Mouse (Mus musculus) left cerebral cortex, adult 2 months (tissue): ENCODE measurements around the gene Stard3. TPM values are rescaled to one million over a fixed set of nuclear protein-coding genes. Genes with fewer than 3 reads are reported as not detected.

ENCODE experiments used
- DNase-seq, 2 experiments: peaks; one replicate each; pipeline ENCODE4 v3.0.0; 2021 to 2022; ENCODE audit warnings: low spot score in 2 of 2, mixed read lengths in 1 of 2; ENCODE audit errors: extremely low spot score in 1 of 2
- H3K27ac ChIP-seq: fragments of 200-600 bp; 2 replicates; pipeline ENCODE4 v1.8.1; 2022
- H3K4me3 ChIP-seq: fragments of 200-600 bp; 2 replicates; pipeline ENCODE4 v1.8.1; 2022
- CTCF ChIP-seq: fragments of 200-600 bp; IDR thresholded peaks from 2 replicates; pipeline ENCODE4 v1.8.1; 2022; ENCODE audit warnings: antibody characterized with exemption, mild to moderate bottlenecking, moderate library complexity
- intact Hi-C: fragments of 180-260 bp; cut with DNase I; formaldehyde crosslinking; loops from one replicate; pipeline ENCODE4 v1.15.1; 2025
- total RNA-seq, 2 experiments: library from RNA; stranded (reverse); gene quantifications; 2 replicates each; pipeline ENCODE4 v1.2.3; 2021

The Stard3 gene
- total RNA-seq, 2 experiments from 2014 or later = 35.7 to 42.4 TPM

DNA sequence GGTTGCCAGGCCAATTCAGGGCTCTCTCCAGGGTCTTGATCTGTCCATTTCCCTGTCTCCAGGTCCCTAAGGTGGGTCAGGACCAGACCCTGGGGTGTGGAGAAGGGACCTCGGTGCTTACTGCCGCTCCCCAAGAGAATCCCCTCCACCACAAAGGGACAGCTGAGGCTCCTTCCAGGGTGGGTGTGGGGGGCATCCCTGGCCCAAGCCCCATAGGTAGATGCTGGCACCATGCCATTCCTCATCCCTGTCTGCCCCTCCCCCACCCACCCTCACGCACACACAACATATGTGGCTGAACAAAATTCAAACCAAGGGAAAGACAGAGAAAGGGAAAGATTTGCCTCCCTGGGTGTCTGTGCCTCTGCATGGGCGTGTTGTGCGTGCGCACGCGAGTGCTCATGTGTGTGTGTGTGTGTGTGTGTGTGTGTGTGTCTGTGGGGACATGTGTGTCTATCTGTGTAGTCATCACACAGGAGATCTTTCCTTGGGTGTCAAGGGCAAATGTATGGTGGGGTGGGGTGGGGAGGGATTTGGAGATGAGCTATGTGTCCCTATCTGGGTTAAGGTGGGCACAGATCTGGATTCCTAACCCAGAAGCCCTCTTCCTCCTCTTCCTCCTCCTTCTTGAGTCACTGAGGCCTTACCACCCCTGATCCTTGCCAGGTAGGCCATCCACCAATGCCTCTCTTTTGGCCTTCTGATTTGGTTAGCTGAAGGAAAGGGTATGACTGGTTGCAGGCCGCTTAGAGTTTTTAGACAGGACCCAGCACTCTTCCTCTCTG lies 28.0 kb upstream of the Stard3 start:
- intact Hi-C loops = no loop called here
- DNase-seq = no peak
- no peak for TF ChIP-seq CTCF
- Histone ChIP-seq H3K27ac (peak overlapping the region; percentile 96), H3K4me3 (peak overlapping the region; percentile 63)

DNA sequence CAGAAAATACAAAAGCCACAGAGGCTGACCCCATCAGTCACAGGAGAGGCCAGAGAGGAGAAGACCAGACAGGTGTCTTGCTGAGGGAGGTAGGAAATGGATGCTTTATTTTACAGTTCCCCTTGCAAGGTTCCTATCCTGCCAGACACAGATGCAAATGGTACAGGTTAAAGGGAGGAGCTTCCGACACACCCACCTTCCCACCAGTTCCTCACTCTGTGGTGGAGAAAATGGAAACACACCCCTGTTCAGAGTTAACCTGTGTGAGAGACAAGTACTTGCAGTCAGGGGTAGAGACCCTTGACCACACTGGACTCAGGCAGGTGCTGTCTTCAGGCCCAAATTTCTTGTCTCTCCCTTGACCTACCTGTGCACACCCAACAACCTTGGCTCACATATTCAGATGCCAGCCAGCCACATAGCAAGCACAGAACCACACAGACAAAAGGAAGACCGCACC lies 27.4 kb upstream of the Stard3 start:
- no peak for DNase-seq
- H3K27ac ChIP-seq = peak overlapping the region; percentile 53
- no peak for TF ChIP-seq CTCF
- intact Hi-C loops = no loop called here
- H3K4me3 ChIP-seq = no peak overlapping the region

DNA sequence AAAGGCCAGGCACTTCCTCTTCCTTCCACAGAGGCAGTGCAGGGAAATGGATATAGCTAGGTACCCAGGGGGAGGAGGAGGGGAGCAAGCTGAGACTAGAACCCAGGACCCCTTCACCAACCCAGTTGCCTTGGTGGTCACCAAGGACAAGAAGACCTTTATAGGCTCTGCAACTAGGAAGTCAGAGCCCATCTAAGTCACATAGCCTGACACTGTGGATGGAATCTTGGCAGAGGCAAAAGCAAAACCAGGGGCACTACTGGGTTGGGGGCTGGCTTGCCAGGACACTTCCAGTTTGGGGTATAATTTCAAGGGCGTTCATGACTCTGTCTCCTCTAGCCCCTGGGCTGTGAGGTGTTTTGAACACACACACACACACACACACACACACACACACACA lies 26.8 kb upstream of the Stard3 start:
- no peak for DNase-seq
- no peak overlapping the region for H3K4me3 ChIP-seq
- H3K27ac ChIP-seq = no peak overlapping the region
- intact Hi-C loops = no loop called here
- no peak for TF ChIP-seq CTCF

DNA sequence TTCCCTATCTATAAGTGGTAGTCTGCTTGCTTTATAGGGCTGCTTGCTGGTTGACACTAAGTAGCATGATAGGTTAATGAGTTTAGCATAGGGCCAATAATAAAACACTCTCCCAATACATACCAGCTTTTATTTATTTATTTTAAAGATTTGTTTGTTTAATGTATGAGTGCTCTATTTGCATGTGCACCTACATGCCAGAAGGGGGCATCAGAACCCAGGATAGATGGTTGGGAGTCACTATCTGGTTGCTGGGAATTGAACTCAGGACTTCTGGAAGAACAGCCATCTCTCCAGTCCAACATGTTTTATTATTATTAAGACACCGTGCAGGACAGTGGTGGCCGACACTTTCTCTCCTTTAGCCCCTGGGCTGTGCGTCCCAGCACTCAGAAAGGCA lies 26.0 kb upstream of the Stard3 start:
- intact Hi-C loops = no loop called here
- Histone ChIP-seq H3K4me3 (no peak overlapping the region), H3K27ac (0 out of 2 replicates have a peak overlapping the region, but pooled peaks have one; percentile 94)
- peak; percentile 20 for TF ChIP-seq CTCF
- no peak for DNase-seq

DNA sequence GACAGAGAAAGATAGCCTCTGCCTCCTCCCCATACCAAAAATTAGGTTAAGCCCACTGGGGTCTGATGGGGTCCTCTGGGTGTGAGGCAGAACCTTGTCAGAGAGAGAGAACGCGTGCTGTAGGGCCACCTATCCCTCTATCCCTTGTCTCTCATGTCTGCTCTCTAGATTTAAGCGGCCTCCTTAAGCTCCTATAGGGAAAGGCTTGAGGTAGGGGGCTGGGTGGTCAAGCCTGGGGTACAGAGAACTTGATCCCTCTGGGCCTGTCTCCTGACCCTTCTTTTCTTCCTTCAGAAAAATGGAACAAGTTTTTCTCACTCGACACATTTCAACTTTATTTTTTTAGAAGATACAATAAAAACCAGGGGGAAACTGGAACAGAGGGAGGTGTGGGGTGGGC lies 25.3 kb upstream of the Stard3 start:
- intact Hi-C loops = no loop called here
- H3K4me3 ChIP-seq = no peak overlapping the region
- no peak for DNase-seq
- peak overlapping the region; percentile 94 for H3K27ac ChIP-seq
- no peak for TF ChIP-seq CTCF

DNA sequence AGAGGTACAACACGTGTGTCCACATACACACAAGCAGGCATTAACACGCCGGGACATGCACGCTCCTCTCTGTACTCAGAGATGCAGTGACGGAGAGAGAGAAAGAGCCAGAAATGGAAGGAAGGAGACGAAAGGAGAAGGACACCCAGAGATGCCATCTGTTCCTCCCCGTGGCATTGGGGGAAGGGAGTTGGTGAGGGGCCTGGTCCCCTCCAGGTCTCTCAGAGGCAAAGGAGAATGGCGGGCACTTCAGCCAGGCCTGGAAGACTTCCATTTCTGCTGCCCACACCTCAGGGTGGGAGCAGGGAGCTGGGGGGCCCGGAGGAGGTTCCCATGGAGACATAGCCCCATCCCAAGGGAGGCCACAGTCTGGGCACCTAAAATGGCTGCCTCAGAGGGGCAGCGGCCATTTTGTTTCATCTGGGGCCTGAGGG lies 24.9 kb upstream of the Stard3 start:
- TF ChIP-seq CTCF = no peak
- no peak for DNase-seq
- Histone ChIP-seq H3K4me3 (no peak overlapping the region), H3K27ac (peak overlapping the region; percentile 94)
- intact Hi-C loops = no loop called here

DNA sequence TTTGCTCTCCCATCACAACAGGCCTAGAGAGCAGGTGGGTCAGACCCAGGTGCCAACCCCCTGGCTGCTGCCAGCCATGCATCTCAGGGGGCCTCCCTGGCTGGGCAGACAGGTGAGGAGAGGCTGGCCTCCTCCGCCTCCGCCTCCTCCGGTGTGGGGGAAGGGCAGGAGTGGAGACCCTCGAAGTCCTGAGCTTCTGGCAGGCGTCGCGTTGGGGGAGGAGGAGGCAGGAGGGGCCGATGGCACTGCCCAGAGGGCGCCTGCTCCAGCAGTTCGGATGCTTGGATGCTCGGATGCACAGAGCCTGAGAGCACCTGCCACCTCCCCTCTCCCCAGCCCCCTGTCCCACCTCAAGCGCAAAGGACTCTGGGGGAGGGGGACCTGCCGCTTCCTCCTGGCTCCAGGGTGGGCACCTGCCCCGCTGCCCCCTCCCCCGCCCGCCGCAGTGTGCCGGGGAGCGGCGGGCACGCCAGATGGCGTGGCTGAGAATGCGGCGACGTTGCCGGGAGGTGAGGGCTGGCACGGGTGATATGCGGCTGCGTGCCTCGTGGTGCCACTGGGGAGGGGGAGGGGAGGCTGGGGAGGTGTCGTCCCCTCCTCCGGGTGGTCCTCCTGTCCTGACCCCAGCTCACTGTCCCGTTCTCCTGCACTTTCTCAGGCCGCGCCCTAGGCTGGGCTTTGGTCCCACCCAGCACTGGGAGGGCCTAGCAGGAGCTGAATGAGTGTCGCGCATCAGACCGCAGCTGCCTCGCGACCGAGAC lies 24.0 kb upstream of the Stard3 start:
- peak overlapping the region; percentile 46 for H3K4me3 ChIP-seq
- DNase-seq = no peak
- intact Hi-C loops = no loop called here
- TF ChIP-seq CTCF = no peak
- H3K27ac ChIP-seq = peak overlapping the region; percentile 94

DNA sequence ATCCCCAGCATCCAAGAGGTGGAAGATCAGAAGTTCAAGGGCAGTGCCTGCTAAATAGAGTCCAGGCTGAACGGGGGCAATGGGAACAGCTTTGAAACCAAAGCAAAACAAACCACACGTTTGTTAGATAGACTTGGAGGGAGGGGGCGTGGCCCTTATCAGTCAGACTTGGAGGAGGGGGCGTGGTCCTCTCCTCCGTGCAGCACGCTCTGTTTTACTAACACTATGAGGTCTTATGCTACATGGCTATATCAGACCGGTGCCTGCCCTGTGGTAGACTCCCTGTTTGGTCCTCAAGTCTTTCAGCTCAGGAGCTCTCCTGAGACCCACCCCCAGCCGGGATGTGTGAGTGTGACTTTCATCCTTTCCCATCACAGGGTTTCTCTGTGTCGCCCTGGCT lies 22.9 kb upstream of the Stard3 start:
- DNase-seq = no peak
- Histone ChIP-seq H3K27ac (no peak overlapping the region), H3K4me3 (no peak overlapping the region)
- intact Hi-C loops = no loop called here
- TF ChIP-seq CTCF = no peak

DNA sequence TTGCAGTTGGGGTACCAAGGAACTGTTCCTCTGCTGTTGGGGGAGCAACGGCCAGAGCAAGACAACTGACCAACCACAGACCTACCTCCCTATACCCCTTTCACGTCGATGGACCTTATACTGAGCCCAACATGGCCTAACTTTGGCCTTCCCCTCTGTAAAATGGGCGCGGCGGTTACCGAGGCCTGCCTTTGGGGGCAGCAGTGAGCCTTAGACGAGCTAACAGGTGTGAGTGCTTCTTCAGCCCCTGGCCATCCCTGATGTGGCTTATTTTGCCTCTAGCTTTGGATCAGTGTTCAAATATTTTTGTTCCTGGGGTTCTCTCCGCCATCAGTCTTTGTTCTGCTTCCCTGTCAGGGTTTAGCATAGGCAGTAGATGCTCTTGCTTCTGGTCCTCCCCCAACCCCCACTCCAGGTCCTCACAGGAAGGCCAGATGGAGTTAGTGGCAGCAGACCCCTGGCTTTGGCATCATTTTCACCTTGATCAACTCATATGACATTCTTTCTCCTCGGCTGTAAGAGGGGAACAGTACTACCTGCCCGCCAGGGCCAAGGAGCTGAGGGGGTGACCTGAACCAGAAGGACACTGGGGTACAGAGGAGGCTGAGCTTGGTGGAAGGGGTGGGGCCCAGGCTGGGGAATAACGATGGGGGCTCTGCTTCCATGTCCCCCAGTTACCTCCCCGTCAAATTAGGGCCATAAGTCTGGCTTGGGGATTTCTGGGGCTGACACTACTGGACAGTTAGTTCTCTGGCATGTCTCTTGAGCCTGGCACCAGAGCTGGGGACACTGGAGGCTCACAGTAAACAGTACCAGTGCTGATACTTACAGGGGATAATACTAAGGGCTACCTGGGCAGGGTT lies 21.7 kb upstream of the Stard3 start:
- intact Hi-C loops = no loop called here
- no peak overlapping the region for H3K27ac ChIP-seq
- H3K4me3 ChIP-seq = no peak overlapping the region
- no peak for DNase-seq
- TF ChIP-seq CTCF = peak; percentile 56

DNA sequence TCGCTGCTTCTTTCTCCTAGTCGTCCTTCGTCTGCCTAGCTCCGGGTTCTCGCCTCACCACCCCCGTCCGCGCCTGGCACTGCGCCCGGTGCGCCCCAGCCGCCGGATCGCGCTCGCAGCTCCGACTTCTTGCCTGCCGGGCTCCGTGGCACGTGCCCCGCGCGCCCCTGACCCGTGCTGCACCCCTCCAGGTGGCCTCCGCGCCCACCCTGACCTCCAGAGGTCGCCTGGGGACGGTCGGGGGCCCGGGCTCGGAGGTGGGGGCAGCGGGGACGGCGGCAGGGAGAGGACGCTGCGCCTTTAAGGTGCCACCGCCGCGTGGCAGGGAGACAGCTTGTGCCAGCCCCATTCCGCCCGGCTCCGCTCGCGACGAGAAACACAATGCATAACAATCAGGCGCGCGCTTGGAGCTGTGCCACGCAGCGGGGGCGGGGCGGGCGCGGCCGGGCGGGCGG lies 19.6 kb upstream of the Stard3 start:
- peak overlapping the region; percentile 60 for H3K4me3 ChIP-seq
- intact Hi-C loops = no loop called here

DNA sequence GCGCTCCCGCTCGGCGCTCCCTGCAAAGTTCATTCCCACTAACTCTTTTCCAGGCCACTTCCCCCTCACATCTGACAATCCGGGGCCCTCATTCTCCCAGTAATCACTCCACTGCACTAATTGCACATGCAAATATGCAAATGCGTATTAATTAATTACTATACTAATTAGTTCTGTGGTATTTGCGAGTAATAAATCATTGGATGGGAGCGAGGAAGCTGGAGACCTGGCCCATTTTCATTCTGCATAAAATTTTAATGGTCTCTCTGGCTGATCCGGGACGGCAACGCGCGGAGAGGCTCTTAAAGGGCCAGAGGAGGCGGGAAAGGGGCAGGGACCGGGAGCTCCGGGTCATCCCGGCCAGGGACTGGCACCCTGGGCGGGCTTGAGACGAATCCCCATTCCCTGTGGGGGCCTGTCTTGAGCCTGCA lies 19.1 kb upstream of the Stard3 start:
- peak overlapping the region; percentile 67 for H3K27ac ChIP-seq

More for the DNA sequence above, 19.6 kb upstream of the Stard3 start:
- peak; percentile 84 to 89 for DNase-seq
- TF ChIP-seq CTCF = no peak
- peak overlapping the region; percentile 94 for H3K27ac ChIP-seq

More for the DNA sequence above, 19.1 kb upstream of the Stard3 start:
- intact Hi-C loops = no loop called here
- TF ChIP-seq CTCF = no peak
- no peak for DNase-seq
- H3K4me3 ChIP-seq = peak overlapping the region; percentile 60
